Mouse (Mus musculus) T-cell, adult 2 months (primary cell): ENCODE results near the gene Pom121.

Experiments
- DNase-seq: peaks from one replicate; pipeline ENCODE4 v3.0.0; 2022; ENCODE audit warnings: low spot score

The Pom121 gene

GRCm38 (mm10) chr5:135368312-135368711 is 26.0 kb downstream of the Pom121 start:
- no peak for DNase-seq

GRCm38 (mm10) chr5:135367841-135368240 is 26.5 kb downstream of the Pom121 start:
- DNase-seq = peak; percentile 12

- no peak for DNase-seq
Measured at GRCm38 (mm10) chr5:135363540-135363939, 30.8 kb downstream of the Pom121 start.

- no peak for DNase-seq
Measured at GRCm38 (mm10) chr5:135362572-135362971, 31.8 kb downstream of the Pom121 start.

- DNase-seq = no peak
Measured at GRCm38 (mm10) chr5:135359772-135360171, 34.6 kb downstream of the Pom121 start.

- peak; percentile 29 for DNase-seq
Measured at GRCm38 (mm10) chr5:135357556-135357955, 36.8 kb downstream of the Pom121 start.

GRCm38 (mm10) chr5:135356090-135356489 is 38.3 kb downstream of the Pom121 start:
- DNase-seq = no peak

GRCm38 (mm10) chr5:135353564-135353963 is 40.8 kb downstream of the Pom121 start:
- DNase-seq = no peak

GRCm38 (mm10) chr5:135352995-135353394 is 41.4 kb downstream of the Pom121 start, which contains the start of gene Trim50:
Gene Trim50, plus strand, starts transcription at chr5:135353295.
- DNase-seq = no peak

- no peak for DNase-seq
Measured at GRCm38 (mm10) chr5:135351606-135352005, 42.7 kb downstream of the Pom121 start.

- no peak for DNase-seq
Measured at GRCm38 (mm10) chr5:135349862-135350261, 44.5 kb downstream of the Pom121 start, which contains the start of gene Fkbp6. Gene Fkbp6, minus strand, starts transcription at chr5:135350044.

GRCm38 (mm10) chr5:135347511-135348011 is 46.8 kb downstream of the Pom121 start:
- DNase-seq = no peak

GRCm38 (mm10) chr5:135346430-135346829 is 47.9 kb downstream of the Pom121 start:
- no peak for DNase-seq

GRCm38 (mm10) chr5:135345989-135346388 is 48.4 kb downstream of the Pom121 start:
- no peak for DNase-seq

- no peak for DNase-seq
Measured at GRCm38 (mm10) chr5:135337575-135337974, 56.8 kb downstream of the Pom121 start.

- DNase-seq = no peak
Measured at GRCm38 (mm10) chr5:135331161-135331560, 63.2 kb downstream of the Pom121 start.

- no peak for DNase-seq
Measured at GRCm38 (mm10) chr5:135330201-135330600, 64.1 kb downstream of the Pom121 start.

- no peak for DNase-seq
Measured at GRCm38 (mm10) chr5:135329471-135329870, 64.9 kb downstream of the Pom121 start.
